Mouse (Mus musculus) left cerebral cortex, adult 8-10 months (tissue): ENCODE results near the gene Nemp1. TPM values are rescaled to one million over a fixed set of nuclear protein-coding genes. Genes with fewer than 3 reads are reported as not detected.
A peak's percentile ranks its signal among the peaks of the same experiment; 100 is the strongest.
"Not testable (repeated sequence)": the region's sequence is repeated elsewhere in the genome, so short reads cannot be mapped to it uniquely, and the experiment has no call there.

ENCODE experiments used
- DNase-seq, 2 experiments: peaks; one replicate each; pipeline ENCODE4 v3.0.0; 2022; ENCODE audit warnings: low spot score in 2 of 2
- total RNA-seq, 4 experiments: library from RNA; stranded (reverse); gene quantifications; 2 replicates each; pipeline ENCODE4 v1.2.4; 2022

Nemp1 gene
- total RNA-seq, 4 experiments from 2014 or later, result 4.7 to 6.1 (median 5.1) TPM

- DNase-seq, result no peak
Observed at GRCm38 (mm10) chr10:127643553-127644238, 23.0 kb upstream of the Nemp1 start.

GRCm38 (mm10) chr10:127645791-127646190 lies 20.9 kb upstream of the Nemp1 start:
- no peak for DNase-seq

GRCm38 (mm10) chr10:127652906-127653638 lies 13.6 kb upstream of the Nemp1 start:
- no peak for DNase-seq

DNA sequence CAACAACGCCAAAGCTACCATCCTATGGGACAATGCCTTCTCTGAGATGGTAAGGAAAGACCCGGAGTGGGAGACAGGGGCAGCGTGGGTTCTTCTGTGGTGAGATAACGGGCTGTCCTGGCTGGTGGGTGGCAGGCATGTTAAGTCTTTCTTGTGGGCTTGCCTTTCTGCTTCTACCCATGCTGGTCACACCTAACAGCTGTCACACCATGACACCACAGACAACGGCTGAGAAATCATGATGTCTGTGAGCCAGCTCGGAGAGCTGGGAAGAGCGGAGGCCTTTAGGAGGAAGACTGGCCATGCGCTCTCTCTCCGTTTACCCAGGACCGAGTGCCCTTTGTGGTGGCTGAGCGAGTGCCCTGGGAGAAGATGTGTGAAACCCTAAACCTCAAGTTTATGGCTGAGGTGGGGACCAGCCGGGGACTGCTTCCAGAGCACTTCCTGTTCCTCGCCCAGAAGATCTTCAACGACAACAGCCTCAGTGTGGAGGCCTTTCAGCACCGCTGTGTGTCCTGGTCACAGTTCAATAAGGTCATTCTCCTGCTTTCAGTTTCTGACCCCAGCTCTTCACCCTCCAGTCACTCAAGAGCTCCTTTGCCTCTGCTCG lies 11.6 kb upstream of the Nemp1 start:
- DNase-seq, result no peak

- not testable (repeated sequence) for DNase-seq
Observed at GRCm38 (mm10) chr10:127657617-127658016, 9.1 kb upstream of the Nemp1 start.

GRCm38 (mm10) chr10:127658076-127658475 lies 8.6 kb upstream of the Nemp1 start:
- DNase-seq, result no peak

- no peak for DNase-seq
Observed at GRCm38 (mm10) chr10:127659551-127659950, 7.2 kb upstream of the Nemp1 start.

GRCm38 (mm10) chr10:127661291-127661914 lies 5.3 kb upstream of the Nemp1 start:
- no peak for DNase-seq

DNA sequence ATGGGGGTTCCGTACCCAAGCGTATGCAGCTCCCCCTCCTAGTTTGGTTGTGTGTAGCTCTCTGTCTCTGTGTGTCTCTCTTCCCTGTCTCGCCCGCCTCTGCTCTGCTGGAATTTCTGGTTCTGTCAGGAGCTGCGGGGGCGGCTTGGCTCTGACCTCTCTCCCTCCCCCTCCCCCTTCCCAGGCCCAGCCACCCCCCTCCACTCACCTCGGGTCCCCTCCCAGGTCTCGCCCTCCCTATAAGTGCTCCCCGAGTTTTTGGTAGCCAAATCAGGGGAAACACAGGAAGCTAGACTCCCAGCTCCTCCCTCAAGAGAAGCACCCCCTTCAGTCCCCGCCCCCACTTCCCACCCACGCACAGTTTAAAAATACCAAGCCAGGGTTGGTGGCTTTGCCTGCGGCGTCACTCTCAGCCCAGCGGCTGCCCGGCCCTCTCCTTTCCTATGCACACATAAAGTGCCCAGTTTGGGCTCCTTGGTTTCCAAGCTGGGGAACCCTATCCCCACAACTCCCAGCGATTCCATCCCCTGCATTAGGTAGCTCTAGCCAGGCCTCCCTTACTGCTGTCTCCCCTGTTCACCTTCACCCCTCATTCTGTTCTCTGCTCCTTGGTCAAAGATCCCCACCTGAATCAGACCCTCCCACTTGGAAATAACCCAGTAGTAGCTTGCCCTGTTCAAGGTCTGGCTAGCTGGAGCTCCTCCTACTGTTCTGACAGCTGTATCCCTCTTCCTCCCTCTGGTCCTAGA lies 4.6 kb upstream of the Nemp1 start:
- DNase-seq, result peak in 1 of 2 experiments; percentile 65

GRCm38 (mm10) chr10:127662666-127663253 lies 3.9 kb upstream of the Nemp1 start:
- peak in 1 of 2 experiments; percentile 50 for DNase-seq

- DNase-seq, result no peak
Observed at GRCm38 (mm10) chr10:127663590-127663989, 3.1 kb upstream of the Nemp1 start.

- DNase-seq, result no peak
Observed at GRCm38 (mm10) chr10:127664166-127664565, 2.5 kb upstream of the Nemp1 start.

DNA sequence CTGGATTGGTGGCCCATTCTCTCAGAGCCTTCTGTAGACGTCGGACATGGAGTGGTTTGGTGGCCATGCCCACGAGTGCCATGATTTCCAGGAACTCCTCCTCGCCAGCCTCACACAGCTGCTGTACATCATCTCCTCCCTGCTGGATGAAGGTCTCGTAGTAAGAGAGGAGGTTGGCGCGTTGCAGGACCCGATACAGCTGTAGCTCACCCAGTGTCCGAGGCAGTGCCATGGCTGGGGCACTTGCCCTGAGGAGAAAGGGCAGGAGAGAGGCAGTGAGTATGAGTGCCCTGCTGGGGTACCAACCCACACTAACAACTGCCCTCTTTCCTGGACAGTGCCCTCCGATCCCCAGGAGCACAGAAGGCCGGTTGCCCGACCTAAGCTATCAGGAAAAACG lies 1.8 kb upstream of the Nemp1 start:
- DNase-seq, result no peak

DNA sequence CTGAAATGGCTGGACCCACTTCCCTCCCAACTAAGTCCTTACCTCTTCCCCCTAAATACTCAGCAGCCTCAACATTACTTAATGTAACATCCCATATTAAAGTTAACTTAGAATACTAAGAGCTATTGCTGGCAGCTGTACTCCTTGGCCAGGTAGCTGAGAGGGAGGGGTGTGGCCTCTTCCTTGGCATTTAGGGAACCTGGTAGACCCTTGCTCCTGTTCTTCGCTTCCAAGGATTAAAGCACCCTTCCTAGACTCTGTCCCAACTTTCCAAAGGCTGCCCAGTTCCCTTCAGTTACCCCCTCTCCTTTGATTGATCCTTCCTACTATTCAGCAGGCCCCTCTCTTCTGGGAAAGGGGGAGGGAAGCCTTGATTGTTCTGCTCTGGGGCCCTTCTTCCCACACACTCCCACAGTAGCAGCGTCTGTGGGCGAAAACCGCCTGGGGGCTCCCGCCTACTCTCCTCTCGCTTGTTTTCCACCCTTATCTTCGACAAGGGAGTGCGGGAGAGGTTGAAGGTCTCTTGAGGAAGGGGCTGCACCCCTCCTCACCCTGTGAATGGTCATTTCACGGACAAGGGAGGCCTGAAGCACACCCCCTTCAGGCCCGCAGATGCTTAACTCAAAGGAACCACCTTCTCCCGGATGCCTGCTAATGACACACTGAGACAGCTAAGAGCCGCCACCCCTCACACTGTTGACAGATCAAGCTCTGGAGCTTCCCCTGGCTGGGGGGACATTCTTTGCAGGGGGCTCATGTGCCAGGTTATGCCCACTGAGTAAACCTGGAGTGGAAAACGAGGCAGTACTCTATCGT lies 1.1 kb upstream of the Nemp1 start:
- no peak for DNase-seq

- peak in 1 of 2 experiments; percentile 76 for DNase-seq
Observed at GRCm38 (mm10) chr10:127667269-127668092, 780 bp downstream of the Nemp1 start.

DNA sequence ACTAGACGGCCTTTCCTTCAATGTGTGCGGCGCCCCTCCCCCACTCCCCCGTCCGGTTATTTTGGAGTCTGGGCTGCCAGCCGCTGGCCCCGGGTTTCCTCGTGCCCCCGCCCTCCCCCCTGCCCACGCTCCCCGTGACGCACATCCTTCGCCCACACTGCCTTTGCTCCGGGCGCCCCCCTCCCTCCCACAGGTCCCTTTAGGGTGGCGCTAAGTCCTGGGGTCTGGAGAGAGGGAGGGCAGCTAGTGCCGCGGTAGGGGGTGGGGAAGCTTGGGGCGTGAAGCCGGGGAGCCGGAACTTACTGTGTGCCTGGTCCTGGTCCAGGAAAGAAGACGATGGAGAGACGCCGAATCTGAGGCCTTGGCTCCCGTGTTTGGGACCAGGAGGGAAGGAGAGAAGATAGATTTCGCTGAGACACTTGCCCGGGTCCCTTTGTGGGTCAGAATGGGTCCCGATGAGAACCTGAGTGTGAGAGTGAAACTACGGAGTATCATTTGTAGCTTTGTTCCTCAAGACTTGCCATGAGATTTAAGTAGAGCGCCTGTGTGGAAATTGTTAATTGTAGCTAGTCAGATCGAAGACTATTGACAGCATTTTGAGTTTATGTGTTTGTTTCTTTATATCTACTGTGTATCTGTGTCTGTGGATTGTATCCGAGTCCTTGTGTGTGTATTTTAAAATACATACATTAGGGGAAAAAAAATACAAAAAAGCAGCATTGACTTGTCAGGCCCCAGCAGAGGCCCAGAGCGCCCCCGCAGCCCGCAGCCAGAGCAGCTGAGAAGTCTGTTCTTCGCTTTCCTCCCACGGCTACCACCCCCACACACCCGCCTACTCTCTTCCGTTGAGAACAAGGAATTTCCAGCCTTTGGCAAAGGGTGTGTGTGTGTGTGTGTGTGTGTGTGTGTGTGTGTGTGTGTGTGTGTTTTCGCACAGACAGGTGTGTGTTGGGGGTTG lies 1.7 kb downstream of the Nemp1 start, which contains the start of gene Nab2:
Gene Nab2, minus strand, starts transcription at position 476 of the 958 bp plus-strand sequence.
- DNase-seq, result peak; percentile 75 to 85

DNA sequence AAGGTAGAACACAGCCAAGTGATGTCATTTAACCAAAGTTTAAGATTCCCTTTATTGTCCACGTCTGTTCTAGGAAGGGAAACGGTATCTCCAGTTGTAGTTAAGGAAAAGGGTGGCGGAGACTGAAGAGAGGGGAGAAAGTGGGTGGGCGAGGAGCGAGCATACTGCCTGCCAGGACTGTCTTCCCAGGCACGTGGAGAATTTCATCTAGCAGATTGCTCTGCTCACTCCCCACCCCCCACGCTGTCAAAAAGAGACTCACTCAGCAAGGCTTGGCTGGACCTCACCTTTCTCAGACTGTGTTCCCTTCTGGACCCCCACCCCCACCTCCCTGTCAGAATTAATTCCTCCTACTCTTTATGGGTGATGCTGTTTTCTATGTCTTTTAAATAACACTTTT lies 2.5 kb downstream of the Nemp1 start:
- DNase-seq, result peak in 1 of 2 experiments; percentile 75

DNA sequence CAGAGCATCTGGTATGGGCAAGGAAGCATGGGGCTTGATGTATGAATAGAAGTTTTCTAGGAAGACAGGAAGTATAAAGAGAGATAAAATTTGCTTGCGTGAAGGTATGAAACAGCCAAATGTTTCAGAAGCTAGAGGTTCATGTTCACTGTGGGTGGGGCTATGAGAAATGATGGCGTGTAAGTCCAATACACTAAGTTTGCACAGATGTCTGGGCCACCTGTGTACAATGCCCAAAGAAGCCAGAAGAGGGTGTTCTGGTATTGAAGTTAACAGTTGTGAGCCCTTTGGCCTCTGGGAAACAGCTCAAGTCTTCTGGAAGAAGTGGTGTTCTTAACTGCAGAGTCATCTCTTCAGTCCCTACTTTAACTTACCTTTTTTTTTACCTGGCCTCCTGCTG lies 3.5 kb downstream of the Nemp1 start:
- DNase-seq, result no peak
